Mouse (Mus musculus): ENCODE results near the gene C2cd3.

Gene C2cd3

DNA sequence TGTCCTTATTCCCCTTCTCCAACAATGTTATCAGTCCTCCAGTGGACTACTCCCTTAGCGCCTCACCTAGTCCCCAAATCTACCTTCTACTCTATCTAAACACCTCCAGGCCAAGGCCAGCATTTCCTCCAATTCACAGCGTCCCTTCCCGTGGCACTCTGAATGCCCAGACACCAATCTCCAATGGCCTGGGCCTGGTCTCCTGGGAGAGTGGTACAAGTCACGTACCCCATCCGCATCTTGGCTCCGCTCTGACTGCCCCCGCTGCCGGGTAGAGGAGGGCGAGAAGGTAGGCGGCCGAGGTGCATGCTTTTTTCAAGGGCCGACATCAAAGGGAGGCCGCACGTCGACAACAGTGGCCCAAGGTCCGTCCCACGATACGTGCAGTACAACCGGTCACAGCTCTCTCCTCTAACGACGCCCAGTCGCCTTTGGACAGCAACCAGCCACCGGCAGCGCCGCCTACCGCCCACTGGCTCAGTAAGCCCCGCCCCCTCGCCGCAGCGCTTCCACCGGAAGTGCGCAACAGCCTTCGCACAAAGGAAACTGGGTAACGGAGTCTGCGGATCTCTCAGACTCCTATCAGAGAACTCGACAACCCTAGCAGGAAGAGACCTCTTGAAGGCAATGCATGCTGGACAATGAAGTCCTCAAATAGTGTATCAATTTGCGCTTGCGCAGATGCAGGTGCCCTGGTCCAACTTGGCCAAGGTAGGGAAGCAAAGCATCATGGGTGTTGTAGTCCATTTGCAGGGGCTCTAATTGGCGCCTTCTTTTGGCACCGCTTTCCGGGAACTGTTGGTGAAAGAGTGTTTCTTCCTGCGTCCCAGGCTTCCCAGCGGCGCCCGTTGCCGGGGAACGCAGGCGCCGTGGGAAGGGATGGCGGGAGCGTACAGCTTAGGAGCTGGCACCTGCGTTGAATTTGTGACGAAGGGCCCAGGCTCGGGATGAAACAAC lies at the start of gene C2cd3, which contains the start of gene Ppme1:
TSS of gene C2cd3 (plus strand) at position 739 of the 957 bp plus-strand sequence.
TSS of gene Ppme1 (minus strand) at position 813 of the 957 bp plus-strand sequence.
- DNase-seq (ENCODE audit: low spot score in 2 of 2) = peak; percentile 99

GRCm38 (mm10) chr7:100323721-100324120 lies 48.3 kb upstream of the C2cd3 start:
- no peak for DNase-seq (ENCODE audit: low spot score in 2 of 2)

GRCm38 (mm10) chr7:100325482-100325881 lies 46.6 kb upstream of the C2cd3 start:
- DNase-seq (ENCODE audit: low spot score in 2 of 2) = no peak

DNA sequence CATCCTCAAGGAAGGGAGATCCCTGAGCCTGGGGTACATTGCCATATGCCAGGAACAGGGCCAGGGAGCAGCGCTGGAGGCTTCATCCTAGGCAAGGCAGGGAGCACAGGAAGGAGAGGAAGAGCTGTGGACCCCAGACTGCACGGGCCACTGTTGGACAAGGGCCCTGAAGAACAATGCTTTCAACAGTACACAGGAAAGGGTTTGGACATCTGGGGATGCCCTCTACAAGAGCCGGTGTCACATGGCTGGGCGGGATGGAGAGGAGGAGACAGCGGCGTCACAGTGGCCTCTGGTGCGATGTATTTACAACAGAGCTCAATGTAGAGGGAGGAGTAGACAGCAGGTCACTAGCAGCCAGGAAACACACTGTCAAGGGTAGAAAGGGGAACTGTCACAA lies 44.5 kb upstream of the C2cd3 start:
- no peak for DNase-seq (ENCODE audit: low spot score in 2 of 2)

DNA sequence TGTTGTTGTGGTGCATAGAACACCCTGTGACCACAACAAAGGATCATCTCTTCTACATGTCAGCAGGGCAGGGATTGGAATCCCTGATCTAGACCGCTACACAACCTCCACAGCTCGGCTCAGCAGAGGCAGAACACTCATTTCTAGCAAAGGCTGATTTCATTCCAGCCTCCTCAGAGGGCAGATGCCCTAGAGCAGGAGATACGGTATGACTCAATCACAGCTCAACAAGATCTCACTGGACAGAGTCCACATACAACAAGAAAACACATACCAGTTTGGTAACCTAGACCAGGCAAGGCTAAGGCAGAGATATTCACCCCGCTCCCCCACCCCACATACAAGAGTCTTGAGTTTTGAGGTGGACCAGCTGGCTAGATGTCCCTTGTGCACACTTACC lies 43.4 kb upstream of the C2cd3 start:
- no peak for DNase-seq (ENCODE audit: low spot score in 2 of 2)

DNA sequence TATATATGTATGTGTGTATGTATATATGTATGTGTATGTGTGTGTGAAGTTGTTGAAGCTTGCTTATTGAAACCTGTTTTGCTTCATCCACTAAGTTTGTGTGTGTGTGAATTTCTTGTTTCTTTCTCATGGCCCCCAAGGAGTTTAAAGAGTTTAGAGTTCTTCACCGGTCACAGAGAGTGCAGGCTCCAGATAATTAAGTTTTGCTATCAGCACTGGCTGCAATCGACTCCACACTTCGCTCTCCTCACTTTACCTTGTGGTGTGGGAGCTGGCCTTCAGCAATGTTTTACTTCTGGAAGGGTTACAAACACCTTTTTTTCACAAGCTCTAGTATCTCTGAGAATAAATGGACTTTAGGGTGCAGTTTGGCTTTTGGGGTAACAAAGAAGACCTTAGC lies 40.8 kb upstream of the C2cd3 start:
- no peak for DNase-seq (ENCODE audit: low spot score in 2 of 2)

- no peak for DNase-seq (ENCODE audit: low spot score in 2 of 2)
These were observed 36.1 kb upstream of the C2cd3 start for GRCm38 (mm10) chr7:100335921-100336320.

DNA sequence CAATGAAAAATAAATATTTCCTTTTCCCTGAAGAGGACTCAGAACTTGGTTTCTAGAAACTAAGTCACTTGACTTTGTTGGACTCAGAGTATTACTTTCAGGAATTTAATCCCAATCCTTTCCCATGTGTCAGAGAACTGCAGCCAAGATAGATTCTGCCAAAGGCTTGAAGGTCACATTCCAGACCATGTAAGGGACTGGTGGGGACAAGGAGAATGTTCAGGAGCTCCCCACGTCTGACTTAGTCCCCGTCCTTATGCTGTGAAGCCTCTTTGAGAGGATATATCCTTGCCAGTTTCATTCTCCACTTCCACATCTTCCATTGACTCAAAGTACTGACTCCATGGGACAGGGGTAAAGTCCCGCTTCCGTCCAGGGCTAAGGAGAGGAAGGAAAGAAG lies 17.0 kb upstream of the C2cd3 start:
- no peak for DNase-seq (ENCODE audit: low spot score in 2 of 2)

- DNase-seq (ENCODE audit: low spot score in 2 of 2) = no peak
These were observed 15.7 kb upstream of the C2cd3 start for GRCm38 (mm10) chr7:100356324-100356723.

DNA sequence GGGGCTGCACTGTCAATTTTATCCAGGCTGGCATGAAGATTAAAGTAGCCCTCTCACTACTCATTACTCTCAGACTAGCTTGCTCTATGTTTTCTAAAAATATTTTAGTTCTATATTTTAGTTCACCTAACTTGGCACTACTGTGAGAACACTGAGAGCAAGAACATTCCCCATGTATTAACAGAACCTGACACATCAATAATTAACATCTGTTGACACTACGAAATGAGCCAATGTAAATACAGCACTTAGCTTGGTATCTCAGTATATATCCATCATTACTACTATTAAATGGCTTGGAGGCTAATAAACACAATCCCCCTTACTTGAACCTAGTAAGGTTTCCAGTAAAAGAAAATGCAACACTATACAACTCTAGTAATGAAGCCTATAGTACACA lies 15.3 kb upstream of the C2cd3 start:
- DNase-seq (ENCODE audit: low spot score in 2 of 2) = no peak

DNA sequence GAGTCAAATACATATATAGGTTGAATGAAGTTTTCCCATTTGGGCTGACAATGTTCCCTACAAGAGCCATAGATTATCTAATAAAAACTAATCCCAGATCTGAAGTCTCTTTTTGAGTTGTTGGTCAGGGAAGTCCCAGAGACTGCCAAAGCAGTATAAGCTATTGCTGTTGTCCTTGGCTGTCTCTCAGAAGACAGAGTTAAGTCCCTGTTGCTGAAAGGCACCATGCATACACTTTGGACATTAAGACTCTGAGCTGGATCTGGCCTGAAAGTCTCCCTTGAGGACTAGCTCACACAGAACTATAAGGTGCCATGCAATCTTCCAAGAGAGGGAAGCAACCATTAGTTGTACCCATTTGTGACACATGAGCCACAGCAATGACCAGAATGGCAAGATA lies 14.2 kb upstream of the C2cd3 start:
- DNase-seq (ENCODE audit: low spot score in 2 of 2) = no peak

- no peak for DNase-seq (ENCODE audit: low spot score in 2 of 2)
These were observed 8.9 kb upstream of the C2cd3 start for GRCm38 (mm10) chr7:100363162-100363561.

- DNase-seq (ENCODE audit: low spot score in 2 of 2) = no peak
These were observed 7.1 kb upstream of the C2cd3 start for GRCm38 (mm10) chr7:100364888-100365287.

GRCm38 (mm10) chr7:100372452-100372980 lies 483 bp downstream of the C2cd3 start:
- DNase-seq (ENCODE audit: low spot score in 2 of 2) = no peak

DNA sequence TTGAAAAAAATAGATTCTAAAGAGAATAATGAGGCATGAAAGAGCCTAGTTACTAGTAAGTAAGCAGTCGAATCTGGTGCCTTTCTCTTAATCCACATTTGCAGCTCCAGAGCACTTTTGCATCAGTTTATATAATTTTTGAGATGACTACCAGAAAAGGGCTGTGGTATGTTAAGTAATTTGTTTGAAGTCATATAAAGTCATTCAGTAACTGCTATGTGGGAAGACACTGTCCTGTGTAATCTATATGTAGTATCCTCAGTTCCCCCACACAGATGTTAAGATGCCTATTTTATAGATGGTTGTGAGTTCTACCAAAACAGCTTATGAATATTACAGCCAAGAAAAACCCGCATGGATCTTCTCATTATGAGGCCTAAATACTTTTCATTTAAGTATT lies 6.2 kb downstream of the C2cd3 start:
- no peak for DNase-seq (ENCODE audit: low spot score in 2 of 2)

DNA sequence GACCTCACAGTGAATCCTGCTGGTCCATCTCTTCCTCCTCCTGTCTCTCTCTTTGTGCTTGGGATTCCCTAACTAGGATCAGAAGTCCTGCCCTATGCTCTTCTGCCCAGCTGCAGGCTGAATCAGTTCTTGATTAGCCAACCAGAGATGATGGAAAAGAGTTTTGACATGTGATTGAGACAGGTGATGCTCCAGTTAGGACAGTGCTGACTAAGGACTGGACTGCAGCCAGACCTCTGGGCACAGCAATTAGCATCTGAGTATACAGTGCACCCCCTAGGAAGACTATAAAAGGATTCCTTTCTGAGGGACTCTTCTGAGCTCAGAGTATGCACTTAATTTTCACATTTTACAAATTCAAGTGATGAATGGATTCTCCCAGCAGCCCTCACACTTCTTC lies 9.1 kb downstream of the C2cd3 start:
- DNase-seq (ENCODE audit: low spot score in 2 of 2) = no peak

DNA sequence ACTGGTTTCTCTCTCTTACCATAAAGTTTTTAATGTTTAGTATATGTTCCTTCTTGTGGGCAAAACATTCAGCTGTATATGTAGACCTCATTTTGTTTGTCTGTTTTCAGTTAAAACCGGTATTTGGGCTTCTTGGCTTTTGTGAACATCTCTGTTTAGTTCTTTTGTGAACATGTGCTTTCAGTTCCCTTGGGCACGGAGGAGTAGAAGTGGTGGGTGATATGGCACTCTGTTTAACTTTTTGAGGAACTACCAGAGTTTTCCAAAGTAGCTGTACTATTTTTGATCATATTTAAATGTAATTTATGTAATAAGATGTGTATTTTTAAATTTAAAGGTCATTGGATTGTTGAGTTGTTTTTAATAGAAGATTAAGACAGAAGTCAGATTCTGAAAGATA lies 11.2 kb downstream of the C2cd3 start:
- no peak for DNase-seq (ENCODE audit: low spot score in 2 of 2)

GRCm38 (mm10) chr7:100388174-100388573 lies 16.1 kb downstream of the C2cd3 start:
- no peak for DNase-seq (ENCODE audit: low spot score in 2 of 2)

- no peak for DNase-seq (ENCODE audit: low spot score in 2 of 2)
These were observed 18.1 kb downstream of the C2cd3 start for GRCm38 (mm10) chr7:100390166-100390565.

- no peak for DNase-seq (ENCODE audit: low spot score in 2 of 2)
These were observed 20.2 kb downstream of the C2cd3 start for GRCm38 (mm10) chr7:100392265-100392664.

GRCm38 (mm10) chr7:100399231-100399913 lies 27.3 kb downstream of the C2cd3 start:
- DNase-seq (ENCODE audit: low spot score in 2 of 2) = no peak

DNA sequence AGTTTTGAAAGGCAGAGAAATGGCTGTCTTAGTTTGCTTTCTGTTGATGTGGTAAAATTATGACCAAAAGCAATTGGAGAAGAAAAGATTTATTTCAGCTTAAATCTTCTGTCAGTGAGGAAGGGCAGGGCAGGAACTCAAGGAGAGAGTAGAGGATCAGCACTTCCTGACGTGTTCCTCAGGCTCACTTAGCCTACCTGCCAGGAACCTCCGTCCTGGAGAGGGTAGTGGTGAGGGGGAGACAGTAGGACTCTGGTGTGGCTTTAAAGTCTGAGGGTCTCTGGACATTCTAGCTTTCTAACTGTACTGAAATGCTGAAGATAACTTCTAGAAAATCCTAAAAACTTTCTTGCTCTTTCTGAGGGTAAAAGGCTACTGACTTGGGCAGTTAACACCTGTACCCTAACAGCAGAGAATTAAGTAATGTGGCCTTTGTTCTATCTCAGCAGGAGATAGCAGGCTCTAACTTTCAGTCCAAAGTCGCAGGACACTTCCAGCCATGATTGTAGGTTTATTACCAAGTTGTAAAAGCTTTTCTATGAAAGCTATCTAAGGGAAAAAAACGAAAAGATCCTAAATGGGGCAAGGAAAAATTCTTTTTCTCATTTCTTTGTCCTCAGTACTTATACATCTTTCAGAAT lies 29.0 kb downstream of the C2cd3 start:
- no peak for DNase-seq (ENCODE audit: low spot score in 2 of 2)
